Mouse (Mus musculus): Measurements from ENCODE around the gene 6820408C15Rik. TPM values are rescaled to one million over a fixed set of nuclear protein-coding genes. Genes with fewer than 3 reads are reported as not detected.

Gene 6820408C15Rik
- polyA plus RNA-seq, 1 experiment from 2014 or later = 0.37 TPM

DNA sequence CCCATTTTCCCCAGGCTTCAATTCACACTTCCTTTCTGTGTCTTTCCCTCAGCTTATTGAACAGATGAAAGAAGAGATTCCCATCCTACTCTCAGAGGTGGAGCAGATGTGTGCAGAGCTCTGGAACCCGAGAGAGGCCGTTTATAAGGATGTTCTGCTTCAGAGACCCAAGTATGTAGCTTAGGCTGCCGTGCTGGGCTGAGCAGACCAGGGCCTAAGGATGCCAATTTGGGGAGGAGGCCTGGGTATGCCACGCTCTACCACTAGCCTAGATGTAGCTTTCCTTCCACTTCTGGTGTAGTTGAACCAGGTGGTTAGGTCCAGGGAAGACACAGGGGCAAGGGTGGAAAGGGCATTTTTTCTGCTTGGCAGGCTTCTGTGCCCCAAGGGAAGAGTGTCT lies 26.9 kb downstream of the 6820408C15Rik start:
- H3K9me3 ChIP-seq (ENCODE audit: control insufficient read depth, low read length) = no peaks in the 10 kb centered on the region
- 0 out of 2 replicates have a peak overlapping the region, but pooled peaks have one; percentile 24 for H3K27ac ChIP-seq (ENCODE audit: low read depth, low read length)
- peak; percentile 21; the same call in 1 of the 2 replicates for ATAC-seq (ENCODE audit: low FRiP score, low TSS enrichment)
- no peaks in the 10 kb centered on the region for H3K27me3 ChIP-seq (ENCODE audit: control insufficient read depth, insufficient read depth, low read length)
- 32% methylated on average over 4 of the region's 4 CpGs for WGBS
- peaks cover 10% of the 10 kb centered on the region for H3K4me1 ChIP-seq (ENCODE audit: control insufficient read depth, insufficient read depth, low read length)
- no peak overlapping the region for H3K4me3 ChIP-seq (ENCODE audit: low read length)
- H3K4me2 ChIP-seq (replicated peaks; ENCODE audit: low read depth, low read length) = no peak overlapping the region
- no peak overlapping the region for H3K9ac ChIP-seq (ENCODE audit: low read depth, low read length)
- H3K36me3 ChIP-seq (ENCODE audit: control insufficient read depth, insufficient read depth, low read length) = no peaks in the 10 kb centered on the region

DNA sequence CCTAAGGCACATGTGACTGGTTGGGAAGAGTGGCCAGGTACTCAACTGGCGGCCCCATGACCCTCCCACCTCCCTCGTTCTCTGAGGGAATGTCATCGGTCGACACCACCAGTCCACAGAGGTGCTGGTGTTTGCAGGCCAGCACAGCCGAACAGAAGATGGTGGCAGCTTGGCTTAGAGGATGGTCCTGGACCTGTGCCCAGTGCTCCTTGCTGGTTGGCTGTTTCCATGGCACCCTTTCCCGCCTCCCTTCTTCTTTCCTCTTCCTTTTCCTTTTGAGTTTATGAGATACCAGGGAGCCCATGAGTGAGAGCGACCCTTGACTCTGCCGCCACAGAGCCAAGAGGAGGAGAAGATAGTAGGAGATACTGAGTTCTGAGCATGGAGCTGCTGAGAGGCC lies 27.9 kb downstream of the 6820408C15Rik start:
- 87% methylated on average over 8 of the region's 8 CpGs for WGBS
- H3K9ac ChIP-seq (ENCODE audit: low read depth, low read length) = no peak overlapping the region
- no peak for ATAC-seq (ENCODE audit: low FRiP score, low TSS enrichment)

DNA sequence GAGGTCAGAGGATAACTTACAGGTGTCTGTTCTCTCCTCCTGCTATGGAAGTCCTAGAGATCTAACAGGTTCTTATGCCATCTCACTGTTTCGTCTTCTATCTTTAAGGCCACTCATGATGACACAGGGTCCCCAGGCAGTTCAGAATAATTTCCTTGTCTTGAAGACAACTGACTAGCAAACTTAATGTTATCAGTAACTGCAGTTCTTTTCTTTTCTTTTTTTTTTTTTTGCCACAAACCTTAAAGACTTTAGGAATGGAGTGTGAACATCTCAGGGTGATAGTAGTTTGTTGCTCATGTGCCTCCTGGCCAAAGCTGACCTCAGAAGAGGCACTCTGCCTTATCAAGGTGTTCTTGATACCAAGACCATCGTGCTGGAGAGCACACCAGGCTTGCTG lies 31.3 kb downstream of the 6820408C15Rik start:
- H3K4me2 ChIP-seq (replicated peaks; ENCODE audit: low read depth, low read length) = no peak overlapping the region
- H3K9me3 ChIP-seq (ENCODE audit: control insufficient read depth, low read length) = no peaks in the 10 kb centered on the region
- no peak overlapping the region for H3K4me3 ChIP-seq (ENCODE audit: low read length)
- H3K9ac ChIP-seq (ENCODE audit: low read depth, low read length) = no peak overlapping the region
- no peak for ATAC-seq (ENCODE audit: low FRiP score, low TSS enrichment)
- no peaks in the 10 kb centered on the region for H3K27me3 ChIP-seq (ENCODE audit: control insufficient read depth, insufficient read depth, low read length)
- 80% methylated on average over 2 of the region's 2 CpGs for WGBS
- no peaks in the 10 kb centered on the region for H3K36me3 ChIP-seq (ENCODE audit: control insufficient read depth, insufficient read depth, low read length)
- peaks cover 17% of the 10 kb centered on the region for H3K4me1 ChIP-seq (ENCODE audit: control insufficient read depth, insufficient read depth, low read length)
- H3K27ac ChIP-seq (ENCODE audit: low read depth, low read length) = no peak overlapping the region

More for the DNA sequence above, 27.9 kb downstream of the 6820408C15Rik start:
- no peaks in the 10 kb centered on the region for H3K9me3 ChIP-seq (ENCODE audit: control insufficient read depth, low read length)
- no peak overlapping the region for H3K27ac ChIP-seq (ENCODE audit: low read depth, low read length)
- no peak overlapping the region for H3K4me3 ChIP-seq (ENCODE audit: low read length)
- H3K4me1 ChIP-seq (ENCODE audit: control insufficient read depth, insufficient read depth, low read length) = peaks cover 16% of the 10 kb centered on the region
- no peaks in the 10 kb centered on the region for H3K27me3 ChIP-seq (ENCODE audit: control insufficient read depth, insufficient read depth, low read length)
- no peaks in the 10 kb centered on the region for H3K36me3 ChIP-seq (ENCODE audit: control insufficient read depth, insufficient read depth, low read length)
- H3K4me2 ChIP-seq (replicated peaks; ENCODE audit: low read depth, low read length) = no peak overlapping the region

DNA sequence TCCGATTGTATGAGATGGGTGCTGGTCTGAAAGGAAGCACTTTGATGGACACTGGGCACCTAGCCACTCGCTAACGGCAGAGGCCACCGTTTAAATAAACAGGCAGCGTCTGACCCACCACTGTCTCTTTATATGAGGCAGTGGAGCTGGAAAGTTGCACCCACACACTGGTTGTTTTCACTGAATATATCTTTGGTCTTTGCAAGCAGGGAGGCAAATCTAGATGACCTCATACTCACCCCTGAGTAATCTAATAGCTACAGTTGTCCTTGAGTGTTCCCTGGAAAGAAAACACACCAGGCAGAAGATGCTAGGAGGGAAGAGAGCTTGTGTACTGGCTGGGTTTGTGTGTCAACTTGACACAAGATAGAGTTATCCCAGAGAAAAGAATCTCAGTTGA lies 32.1 kb downstream of the 6820408C15Rik start:
- no peak overlapping the region for H3K4me3 ChIP-seq (ENCODE audit: low read length)
- peak; percentile 48; the same call in 1 of the 2 replicates for ATAC-seq (ENCODE audit: low FRiP score, low TSS enrichment)
- H3K36me3 ChIP-seq (ENCODE audit: control insufficient read depth, insufficient read depth, low read length) = no peaks in the 10 kb centered on the region
- 0 out of 2 replicates have a peak overlapping the region, but pooled peaks have one; percentile 11 for H3K27ac ChIP-seq (ENCODE audit: low read depth, low read length)
- H3K27me3 ChIP-seq (ENCODE audit: control insufficient read depth, insufficient read depth, low read length) = no peaks in the 10 kb centered on the region; the same call in 1 of the 2 replicates
- WGBS = 18% methylated on average over 5 of the region's 5 CpGs
- peaks cover 17% of the 10 kb centered on the region for H3K4me1 ChIP-seq (ENCODE audit: control insufficient read depth, insufficient read depth, low read length)
- no peak overlapping the region for H3K4me2 ChIP-seq (replicated peaks; ENCODE audit: low read depth, low read length)
- no peak overlapping the region for H3K9ac ChIP-seq (ENCODE audit: low read depth, low read length)
- H3K9me3 ChIP-seq (ENCODE audit: control insufficient read depth, low read length) = no peaks in the 10 kb centered on the region

DNA sequence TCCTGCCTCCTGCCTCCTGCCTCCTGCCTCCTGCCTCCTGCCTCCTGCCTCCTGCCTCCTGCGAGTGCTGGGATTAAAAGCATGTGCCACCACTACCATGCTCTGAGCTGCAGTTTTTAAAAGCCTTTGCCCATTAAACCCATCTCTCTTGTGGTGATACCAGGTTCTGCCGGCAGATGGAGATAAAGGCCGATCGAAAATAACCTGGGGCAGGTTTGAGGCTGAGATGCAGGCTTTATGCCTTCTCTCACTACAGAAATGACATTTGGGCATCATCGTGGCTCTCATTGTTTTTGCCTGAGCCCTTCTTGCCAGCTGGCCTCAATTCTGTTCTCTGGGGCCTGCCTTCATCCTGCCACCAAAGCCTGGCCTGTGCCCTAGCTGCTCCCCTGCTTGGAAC lies 34.9 kb downstream of the 6820408C15Rik start:
- 3% methylated on average over 5 of the region's 5 CpGs for WGBS
- no peak overlapping the region for H3K9ac ChIP-seq (ENCODE audit: low read depth, low read length)

DNA sequence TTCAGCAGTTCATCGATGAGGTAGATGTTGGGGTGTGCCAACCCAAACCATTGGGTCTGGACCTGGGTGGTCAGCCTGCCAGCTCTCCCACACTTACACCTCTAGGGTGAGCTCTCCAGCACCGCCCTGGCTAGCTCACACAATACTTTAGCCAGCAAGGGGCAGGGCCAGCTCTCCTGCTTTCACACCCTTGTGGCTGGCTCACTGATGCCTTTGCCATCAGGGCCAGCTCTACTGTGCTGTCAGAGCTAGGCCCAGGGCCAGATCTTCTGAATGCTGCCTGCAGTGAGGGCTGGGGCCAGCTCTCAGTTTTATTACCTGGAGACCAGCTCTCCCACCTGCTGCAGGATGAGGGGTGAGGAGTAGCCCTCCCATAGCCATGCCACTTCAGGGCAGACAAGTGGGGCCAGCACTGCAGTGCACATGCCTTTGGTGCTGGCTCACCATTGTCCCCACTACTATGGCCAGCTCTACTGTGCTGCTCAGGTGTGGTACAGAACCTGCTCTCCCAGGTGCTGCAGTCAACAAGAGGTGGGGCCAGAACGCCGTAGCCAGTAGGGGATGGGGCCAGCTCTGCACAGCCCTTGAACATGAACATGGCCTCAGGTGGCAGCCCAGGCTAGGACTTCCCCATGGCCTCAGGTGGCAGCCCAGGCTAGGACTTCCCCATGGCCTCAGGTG lies 36.9 kb downstream of the 6820408C15Rik start:
- ATAC-seq (ENCODE audit: low FRiP score, low TSS enrichment) = 0 out of 2 replicates have a peak, but pooled peaks have one; percentile 29
- Histone ChIP-seq H3K9me3 (ENCODE audit: control insufficient read depth, low read length) (no peaks in the 10 kb centered on the region), H3K4me3 (ENCODE audit: low read length) (no peak overlapping the region), H3K4me2 (replicated peaks; ENCODE audit: low read depth, low read length) (no peak overlapping the region), H3K27ac (ENCODE audit: low read depth, low read length) (no peak overlapping the region), H3K4me1 (ENCODE audit: control insufficient read depth, insufficient read depth, low read length) (peaks cover 12% of the 10 kb centered on the region), H3K27me3 (ENCODE audit: control insufficient read depth, insufficient read depth, low read length) (no peaks in the 10 kb centered on the region; the same call in 1 of the 2 replicates), H3K9ac (ENCODE audit: low read depth, low read length) (no peak overlapping the region), H3K36me3 (ENCODE audit: control insufficient read depth, insufficient read depth, low read length) (no peaks in the 10 kb centered on the region)
- 77% methylated on average over 4 of the region's 4 CpGs for WGBS

More for the DNA sequence above, 34.9 kb downstream of the 6820408C15Rik start:
- Histone ChIP-seq H3K9me3 (ENCODE audit: control insufficient read depth, low read length) (no peaks in the 10 kb centered on the region), H3K27ac (ENCODE audit: low read depth, low read length) (no peak overlapping the region), H3K27me3 (ENCODE audit: control insufficient read depth, insufficient read depth, low read length) (no peaks in the 10 kb centered on the region; the same call in 1 of the 2 replicates), H3K4me2 (replicated peaks; ENCODE audit: low read depth, low read length) (no peak overlapping the region), H3K36me3 (ENCODE audit: control insufficient read depth, insufficient read depth, low read length) (no peaks in the 10 kb centered on the region), H3K4me3 (ENCODE audit: low read length) (no peak overlapping the region), H3K4me1 (ENCODE audit: control insufficient read depth, insufficient read depth, low read length) (peaks cover 17% of the 10 kb centered on the region)
- ATAC-seq (ENCODE audit: low FRiP score, low TSS enrichment) = no peak

DNA sequence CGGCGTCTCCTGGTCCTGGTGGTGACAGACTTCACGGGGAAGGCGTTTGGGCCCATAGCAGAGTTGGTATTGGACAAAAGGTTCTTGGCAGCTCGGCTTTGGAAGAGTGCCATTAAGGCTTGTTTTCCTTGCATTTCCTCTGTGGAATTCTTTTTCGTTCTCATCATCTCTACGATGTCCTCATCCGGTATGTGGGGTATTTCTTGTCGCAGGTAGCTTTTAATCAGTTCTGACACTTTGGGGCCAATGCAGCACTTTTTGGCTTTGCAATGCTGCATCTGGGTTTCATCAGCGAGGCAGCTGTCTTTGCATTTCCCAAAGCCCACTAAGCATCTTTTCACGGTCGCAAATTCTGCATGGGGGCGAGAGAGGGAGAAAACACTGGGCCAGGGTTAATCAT lies 43.9 kb downstream of the 6820408C15Rik start:
- Histone ChIP-seq H3K4me1 (ENCODE audit: control insufficient read depth, insufficient read depth, low read length) (0 out of 2 replicates have a peak, but pooled peaks cover 4% of the 10 kb centered on the region), H3K27me3 (ENCODE audit: control insufficient read depth, insufficient read depth, low read length) (no peaks in the 10 kb centered on the region), H3K4me3 (ENCODE audit: low read length) (no peak overlapping the region), H3K36me3 (ENCODE audit: control insufficient read depth, insufficient read depth, low read length) (no peaks in the 10 kb centered on the region), H3K9me3 (ENCODE audit: control insufficient read depth, low read length) (no peaks in the 10 kb centered on the region), H3K27ac (ENCODE audit: low read depth, low read length) (no peak overlapping the region), H3K4me2 (replicated peaks; ENCODE audit: low read depth, low read length) (no peak overlapping the region), H3K9ac (ENCODE audit: low read depth, low read length) (no peak overlapping the region)
- ATAC-seq (ENCODE audit: low FRiP score, low TSS enrichment) = no peak
- WGBS = 51% methylated on average over 13 of the region's 13 CpGs

DNA sequence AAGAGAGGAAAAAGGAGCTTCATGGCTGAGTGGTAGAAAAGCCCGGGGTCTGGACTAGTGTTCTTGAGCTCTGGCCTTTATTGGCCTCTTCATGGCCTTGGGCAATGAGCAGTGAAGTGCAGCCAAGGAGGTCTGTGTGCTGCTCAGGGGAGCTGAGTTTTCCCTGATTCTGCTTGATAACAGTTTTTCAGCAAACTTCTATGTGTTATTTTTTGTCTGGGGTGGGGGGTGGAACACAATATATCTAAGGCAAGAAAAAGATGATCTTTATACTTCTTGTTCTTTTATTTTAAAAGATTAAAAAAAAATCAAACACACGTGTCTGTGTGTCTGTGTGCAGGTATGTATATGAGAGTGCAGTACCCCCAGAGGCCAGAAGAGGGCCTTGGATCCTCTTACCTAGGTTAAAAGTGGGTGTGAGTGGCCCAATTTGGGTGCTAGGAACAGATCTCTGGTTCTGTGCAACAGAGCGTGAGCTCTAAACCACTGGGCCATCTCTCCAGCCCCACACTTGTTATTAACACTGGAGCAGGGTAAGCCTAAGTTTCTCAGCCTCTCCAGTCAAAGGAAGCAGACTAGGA lies 49.3 kb downstream of the 6820408C15Rik start, which contains the start of gene Defb23:
Defb23 (minus strand) TSS at position 51 of the 581 bp plus-strand sequence.
- Histone ChIP-seq H3K4me1 (ENCODE audit: control insufficient read depth, insufficient read depth, low read length) (no peaks in the 10 kb centered on the region), H3K9ac (ENCODE audit: low read depth, low read length) (no peak within 1 kb of the TSS), H3K27me3 (ENCODE audit: control insufficient read depth, insufficient read depth, low read length) (no peaks in the 10 kb centered on the region), H3K4me3 (ENCODE audit: low read length) (no peak within 1 kb of the TSS), H3K9me3 (ENCODE audit: control insufficient read depth, low read length) (no peaks in the 10 kb centered on the region), H3K27ac (ENCODE audit: low read depth, low read length) (no peak within 1 kb of the TSS), H3K4me2 (replicated peaks; ENCODE audit: low read depth, low read length) (no peak within 1 kb of the TSS), H3K36me3 (ENCODE audit: control insufficient read depth, insufficient read depth, low read length) (no peaks in the 10 kb centered on the region)
- ATAC-seq (ENCODE audit: low FRiP score, low TSS enrichment) = no peak
- 88% methylated on average over 3 of the region's 3 CpGs for WGBS

DNA sequence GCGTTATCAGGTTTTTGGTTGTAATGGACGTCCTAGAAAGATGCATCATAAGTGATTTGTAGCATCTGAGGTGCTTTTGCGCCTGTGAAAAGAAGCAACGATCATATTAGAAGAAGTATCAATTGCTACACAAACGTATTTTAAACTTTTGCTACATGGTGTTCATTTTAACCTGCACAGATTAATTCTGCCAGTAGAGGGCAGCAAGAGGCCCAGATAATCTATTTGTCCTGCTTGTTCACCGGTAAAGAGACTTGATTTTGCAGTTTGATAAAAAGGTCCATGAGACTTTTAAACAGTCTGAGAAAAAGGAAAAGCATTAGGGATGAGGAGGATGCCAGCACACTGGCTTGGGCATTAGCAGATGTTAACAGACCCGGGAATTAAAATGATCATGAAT lies 55.6 kb downstream of the 6820408C15Rik start:
- H3K36me3 ChIP-seq (ENCODE audit: control insufficient read depth, insufficient read depth, low read length) = no peaks in the 10 kb centered on the region

More for the DNA sequence above, 55.6 kb downstream of the 6820408C15Rik start:
- Histone ChIP-seq H3K9me3 (ENCODE audit: control insufficient read depth, low read length) (no peaks in the 10 kb centered on the region), H3K27ac (ENCODE audit: low read depth, low read length) (no peak overlapping the region), H3K27me3 (ENCODE audit: control insufficient read depth, insufficient read depth, low read length) (no peaks in the 10 kb centered on the region), H3K4me2 (replicated peaks; ENCODE audit: low read depth, low read length) (no peak overlapping the region), H3K9ac (ENCODE audit: low read depth, low read length) (no peak overlapping the region), H3K4me1 (ENCODE audit: control insufficient read depth, insufficient read depth, low read length) (no peaks in the 10 kb centered on the region), H3K4me3 (ENCODE audit: low read length) (no peak overlapping the region)
- 28% methylated on average over 7 of the region's 7 CpGs for WGBS
- ATAC-seq (ENCODE audit: low FRiP score, low TSS enrichment) = no peak
